Mouse (Mus musculus): ENCODE measurements at regions not wholly inside any gene's neighbourhood (a gene's known extent, or its start where the extent isn't known, plus 50 kb on each side); places are given as distances from the start of the nearest gene placed in this dataset.

- no peak for DNase-seq (ENCODE audit: extremely low read depth, low read depth)
Measured at GRCm38 (mm10) chr1:193578661-193579175, 208.6 kb upstream of the Camk1g start.

GRCm38 (mm10) chr1:193577821-193578220 lies 207.7 kb upstream of the Camk1g start:
- DNase-seq (ENCODE audit: extremely low read depth, low read depth): no peak

- DNase-seq (ENCODE audit: extremely low read depth, low read depth): peak; percentile 66
Measured at GRCm38 (mm10) chr1:193575986-193576713, 206.1 kb upstream of the Camk1g start.

- DNase-seq (ENCODE audit: extremely low read depth, low read depth): no peak
Measured at GRCm38 (mm10) chr1:193572827-193573226, 202.7 kb upstream of the Camk1g start.

- DNase-seq (ENCODE audit: extremely low read depth, low read depth): no peak
Measured at GRCm38 (mm10) chr1:193572411-193572810, 202.3 kb upstream of the Camk1g start.

- DNase-seq (ENCODE audit: extremely low read depth, low read depth): no peak
Measured at GRCm38 (mm10) chr1:193571088-193571487, 201.0 kb upstream of the Camk1g start.

GRCm38 (mm10) chr1:193568586-193569174 lies 198.6 kb upstream of the Camk1g start:
- no peak for DNase-seq (ENCODE audit: extremely low read depth, low read depth)

GRCm38 (mm10) chr1:193567217-193567616 lies 197.1 kb upstream of the Camk1g start:
- DNase-seq (ENCODE audit: extremely low read depth, low read depth): no peak

GRCm38 (mm10) chr1:193564225-193564624 lies 194.1 kb upstream of the Camk1g start:
- no peak for DNase-seq (ENCODE audit: extremely low read depth, low read depth)

GRCm38 (mm10) chr1:193562242-193562641 lies 192.1 kb upstream of the Camk1g start:
- no peak for DNase-seq (ENCODE audit: extremely low read depth, low read depth)

GRCm38 (mm10) chr1:193558122-193558521 lies 188.0 kb upstream of the Camk1g start:
- DNase-seq (ENCODE audit: extremely low read depth, low read depth): peak; percentile 75

GRCm38 (mm10) chr1:193554731-193555130 lies 184.6 kb upstream of the Camk1g start:
- no peak for DNase-seq (ENCODE audit: extremely low read depth, low read depth)

- DNase-seq (ENCODE audit: extremely low read depth, low read depth): no peak
Measured at GRCm38 (mm10) chr1:193552348-193552747, 182.2 kb upstream of the Camk1g start.

GRCm38 (mm10) chr1:193551340-193551739 lies 181.2 kb upstream of the Camk1g start:
- DNase-seq (ENCODE audit: extremely low read depth, low read depth): no peak

- DNase-seq (ENCODE audit: extremely low read depth, low read depth): no peak
Measured at GRCm38 (mm10) chr1:193550761-193551160, 180.7 kb upstream of the Camk1g start.

GRCm38 (mm10) chr1:193547356-193547755 lies 177.3 kb upstream of the Camk1g start:
- DNase-seq (ENCODE audit: extremely low read depth, low read depth): no peak

- no peak for DNase-seq (ENCODE audit: extremely low read depth, low read depth)
Measured at GRCm38 (mm10) chr1:193546044-193546432, 175.9 kb upstream of the Camk1g start.

- no peak for DNase-seq (ENCODE audit: extremely low read depth, low read depth)
Measured at GRCm38 (mm10) chr1:193545406-193546043, 175.4 kb upstream of the Camk1g start.

- no peak for DNase-seq (ENCODE audit: extremely low read depth, low read depth)
Measured at GRCm38 (mm10) chr1:193544804-193545203, 174.7 kb upstream of the Camk1g start.

- DNase-seq (ENCODE audit: extremely low read depth, low read depth): no peak
Measured at GRCm38 (mm10) chr1:193543834-193544233, 173.7 kb upstream of the Camk1g start.

GRCm38 (mm10) chr1:193543284-193543683 lies 173.2 kb upstream of the Camk1g start:
- DNase-seq (ENCODE audit: extremely low read depth, low read depth): no peak

GRCm38 (mm10) chr1:193541934-193542580 lies 172.0 kb upstream of the Camk1g start:
- DNase-seq (ENCODE audit: extremely low read depth, low read depth): no peak

Data from MEL-GATA-1-ER (cell line).